Mouse (Mus musculus): ENCODE results near the gene Lpcat3.

The Lpcat3 gene

DNA sequence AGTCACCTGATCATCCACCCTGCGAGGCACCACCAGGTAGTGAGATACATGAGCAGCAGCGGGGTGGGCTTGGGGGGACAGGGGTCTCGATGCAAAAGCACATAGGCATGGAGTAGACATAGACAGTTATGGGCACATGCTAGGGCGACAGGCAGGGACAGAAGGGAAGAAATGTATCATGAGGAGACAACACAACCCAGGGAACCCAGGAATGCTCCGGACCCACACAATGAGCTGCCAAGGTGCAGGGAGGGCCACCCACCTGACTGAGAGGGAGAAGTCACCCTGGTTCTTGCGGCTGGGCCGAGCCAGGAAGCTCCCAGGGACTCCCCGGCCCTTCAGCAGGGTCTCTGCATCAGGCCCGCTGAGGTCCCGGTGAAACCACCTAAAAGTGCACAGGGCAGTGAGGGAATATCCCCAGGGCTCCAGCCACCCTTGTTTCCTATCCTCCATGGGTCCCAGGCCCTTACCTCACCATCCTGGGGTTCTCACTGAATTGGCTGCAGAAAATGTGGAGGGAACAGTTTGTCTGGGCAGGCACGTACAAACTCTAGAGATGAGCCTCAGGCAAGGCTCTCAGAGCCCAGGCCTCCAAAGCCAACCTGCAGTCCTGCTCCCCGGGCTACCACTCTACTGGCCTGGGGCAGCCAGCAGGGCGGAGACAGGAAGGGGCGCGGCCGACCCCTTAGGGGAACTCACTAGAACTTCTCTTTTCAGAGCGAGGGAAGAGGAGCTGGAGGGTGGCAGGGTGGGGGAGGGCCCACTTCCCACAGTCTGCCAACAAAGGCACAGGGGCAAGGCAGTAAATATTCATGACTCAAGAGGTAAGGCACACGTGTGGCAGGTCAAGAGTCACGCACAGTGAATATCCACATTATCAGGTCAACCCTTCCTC is 69.9 kb downstream of the Lpcat3 start:
- ChIA-PET POLR2A (interaction anchor here (0.5 to 23.3 kb wide), 31 partner anchors 8 to 459 kb away, joined by 3 to 686 read pairs (median 4); partner anchors contain the start of genes Grcc10 (in 4 of the 4), Emg1 (in 3 of the 4), Phb2 (in 3 of the 4) and Atn1 (in 2 of the 4)), CTCF (interaction anchor here in 3 of 4 experiments (0.5 to 2.4 kb wide), 10 partner anchors 12 to 220 kb away, joined by 3 to 10 read pairs (median 4); no protein-coding TSS in a partner anchor)

DNA sequence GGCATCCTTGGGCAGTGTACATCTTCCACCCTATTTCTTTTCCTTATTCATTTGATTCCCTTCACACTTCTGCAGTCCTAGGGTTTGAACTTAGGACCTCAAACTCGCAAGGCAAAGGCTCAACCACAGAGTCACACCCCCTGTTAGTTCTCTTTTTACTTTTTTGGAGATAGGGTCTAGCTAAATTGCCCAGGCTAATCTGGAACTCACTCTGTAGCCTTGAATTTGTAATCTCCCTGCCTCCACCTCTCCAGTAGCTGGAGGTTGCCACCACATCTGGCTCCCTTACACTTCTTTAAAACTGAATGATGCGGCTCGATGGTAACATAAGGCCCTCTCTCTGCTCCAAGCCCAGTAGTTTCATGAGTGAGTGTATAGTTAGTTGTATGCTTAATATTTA is 71.6 kb downstream of the Lpcat3 start:
- CTCF ChIA-PET: interaction anchor here in 1 of 4 experiments (1.1 kb wide), 1 partner anchor 11 kb away, joined by 3 read pairs; no protein-coding TSS in a partner anchor
- POLR2A ChIA-PET: interaction anchor here in 2 of 4 experiments (0.6 to 23.3 kb wide), 6 partner anchors 10 to 254 kb away, joined by 3 to 686 read pairs (median 28); partner anchors contain the start of genes Atn1 (in 1 of the 2), Emg1 (in 1 of the 2), Eno2 (in 1 of the 2) and Gm45234 (in 1 of the 2)

DNA sequence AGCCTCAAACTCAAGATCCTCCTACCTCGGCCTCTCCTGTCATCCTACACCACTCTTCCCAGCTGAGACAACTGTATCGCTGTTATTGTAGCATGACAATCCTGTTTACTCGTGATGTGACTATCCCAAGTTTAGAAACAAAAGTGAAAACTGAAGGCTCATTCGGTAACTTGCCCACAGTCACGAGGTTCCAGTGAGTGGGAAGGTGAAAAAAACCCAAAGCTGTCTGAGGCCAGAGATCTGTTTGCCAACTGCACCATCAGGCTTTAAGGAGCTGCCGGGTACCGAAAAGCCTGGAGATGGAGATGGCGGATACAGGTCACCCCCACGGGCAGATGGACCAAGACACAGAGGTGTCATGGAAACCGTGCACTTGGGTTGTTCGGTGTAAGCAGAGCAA is 74.2 kb downstream of the Lpcat3 start:
- POLR2A ChIA-PET: interaction anchor here in 3 of 4 experiments (0.8 to 23.3 kb wide), 7 partner anchors 7 to 69 kb away, joined by 3 to 686 read pairs (median 246); partner anchors contain the start of genes Emg1 (in 3 of the 3), Phb2 (in 3 of the 3), Atn1 (in 2 of the 3) and Gm45234 (in 2 of the 3)

DNA sequence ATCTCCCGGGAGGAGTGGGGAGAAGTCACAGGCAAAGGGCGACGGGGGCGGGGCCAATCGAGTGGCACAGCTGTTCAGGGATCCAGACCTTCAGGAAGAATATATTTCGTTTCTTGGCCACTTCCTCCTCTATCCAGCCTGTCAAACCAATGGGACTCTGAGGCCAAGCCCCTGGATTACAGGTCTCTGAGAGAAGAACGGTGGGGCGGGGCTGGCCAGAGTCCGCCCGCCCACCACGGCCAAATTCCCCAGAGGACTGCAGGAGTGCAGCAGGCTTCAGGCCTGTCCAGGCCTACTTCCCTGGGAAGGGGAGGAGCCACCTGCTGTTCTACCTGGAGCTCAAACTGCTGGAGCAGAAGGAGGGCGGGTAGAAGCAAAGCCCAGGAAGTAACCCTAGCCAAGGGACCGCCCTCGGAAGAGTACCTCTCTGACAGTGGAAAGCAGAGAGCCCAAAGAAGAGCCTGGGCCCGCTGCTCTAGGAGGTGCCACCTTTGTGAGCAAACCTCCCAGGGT is 75.7 kb downstream of the Lpcat3 start, which contains the start of gene Ptpn6:
Gene Ptpn6 (minus strand): TSS at position 204 of the 513 bp plus-strand sequence.
- CTCF ChIA-PET: interaction anchor here in 3 of 4 experiments (0.9 to 2.1 kb wide), 13 partner anchors 19 to 265 kb away, joined by 3 to 11 read pairs (median 4); partner anchors contain the start of genes Emg1 (in 1 of the 3), Lpcat3 (in 1 of the 3) and Phb2 (in 1 of the 3)
- POLR2A ChIA-PET: interaction anchor here (0.5 to 23.3 kb wide), 57 partner anchors 8 to 453 kb away, joined by 3 to 686 read pairs (median 5); partner anchors contain the start of genes Emg1 (in 3 of the 4), Phb2 (in 3 of the 4), Atn1 (in 2 of the 4) and Cdca3 (in 2 of the 4)

More for the DNA sequence above, 74.2 kb downstream of the Lpcat3 start:
- CTCF ChIA-PET: interaction anchor here in 1 of 4 experiments (0.8 kb wide), 1 partner anchor 34 kb away, joined by 3 read pairs; no protein-coding TSS in a partner anchor

DNA sequence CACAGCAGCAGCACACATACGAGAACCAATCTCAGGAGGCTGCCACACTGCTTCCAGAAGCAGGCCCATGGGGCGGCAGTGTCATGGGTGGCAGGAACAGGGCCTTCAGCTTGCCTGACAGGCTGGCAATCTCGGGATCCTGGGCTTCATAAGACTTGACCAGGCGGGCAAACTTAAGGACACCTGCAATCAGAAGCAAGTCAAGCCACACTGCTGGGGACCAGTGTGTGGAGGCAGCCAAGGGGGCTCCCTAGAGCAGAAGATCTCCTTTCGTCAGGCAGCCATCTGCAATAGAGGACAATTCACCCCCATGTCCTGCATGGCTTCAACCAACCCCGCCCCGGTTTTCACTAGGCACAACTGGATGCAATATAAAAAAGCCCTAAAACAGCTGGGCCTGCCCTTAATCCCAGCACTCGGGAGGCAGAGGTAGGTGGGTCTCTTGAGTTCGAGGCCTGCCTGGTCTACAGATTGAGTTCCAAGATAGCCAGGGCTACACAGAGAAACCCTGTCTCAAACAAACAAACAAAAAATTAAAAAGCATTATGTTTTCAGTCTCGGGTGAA is 76.5 kb downstream of the Lpcat3 start:
- ChIA-PET POLR2A (interaction anchor here (0.5 to 23.3 kb wide), 56 partner anchors 8 to 452 kb away, joined by 3 to 686 read pairs (median 6); partner anchors contain the start of genes Emg1 (in 3 of the 4), Phb2 (in 3 of the 4), Atn1 (in 2 of the 4) and Eno2 (in 2 of the 4)), CTCF (interaction anchor here in 3 of 4 experiments (1.0 to 2.1 kb wide), 11 partner anchors 20 to 266 kb away, joined by 3 to 11 read pairs (median 4); partner anchors contain the start of gene Lpcat3 (in 1 of the 3))

DNA sequence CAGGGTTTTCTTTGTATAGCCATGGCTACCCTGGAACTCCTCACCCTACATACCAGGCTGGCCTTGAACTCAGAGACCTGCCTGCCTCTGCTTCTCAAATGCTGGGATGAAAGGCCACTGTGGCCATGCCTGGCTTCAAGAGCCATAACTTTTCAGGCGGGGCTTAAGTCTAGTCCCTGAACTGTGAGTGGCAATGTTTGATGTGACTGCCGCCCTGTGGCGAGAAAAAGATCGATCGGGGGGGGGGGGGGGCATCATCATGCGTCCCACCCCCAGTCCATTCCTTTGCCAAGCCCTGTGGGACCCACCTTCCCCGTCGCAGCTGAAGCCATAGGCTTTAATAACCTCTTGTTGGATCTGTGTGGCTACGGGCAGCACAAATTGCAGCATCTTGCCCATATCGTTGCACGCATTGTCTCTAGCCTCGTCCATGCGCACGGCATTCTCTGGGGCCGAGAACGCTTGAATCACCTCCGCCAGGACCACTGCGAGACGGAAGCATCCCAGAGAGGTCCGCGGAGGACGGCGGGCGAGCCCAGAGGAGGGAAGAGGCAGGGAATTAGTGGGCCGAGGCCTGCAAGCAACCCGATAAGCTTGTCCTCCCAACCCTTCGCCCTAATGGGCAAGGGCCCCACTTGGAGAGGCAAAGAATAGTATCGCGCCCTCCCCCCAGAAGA is 77.5 kb downstream of the Lpcat3 start:
- CTCF ChIA-PET: interaction anchor here in 3 of 4 experiments (0.6 to 2.1 kb wide), 11 partner anchors 17 to 107 kb away, joined by 3 to 12 read pairs (median 5); no protein-coding TSS in a partner anchor

DNA sequence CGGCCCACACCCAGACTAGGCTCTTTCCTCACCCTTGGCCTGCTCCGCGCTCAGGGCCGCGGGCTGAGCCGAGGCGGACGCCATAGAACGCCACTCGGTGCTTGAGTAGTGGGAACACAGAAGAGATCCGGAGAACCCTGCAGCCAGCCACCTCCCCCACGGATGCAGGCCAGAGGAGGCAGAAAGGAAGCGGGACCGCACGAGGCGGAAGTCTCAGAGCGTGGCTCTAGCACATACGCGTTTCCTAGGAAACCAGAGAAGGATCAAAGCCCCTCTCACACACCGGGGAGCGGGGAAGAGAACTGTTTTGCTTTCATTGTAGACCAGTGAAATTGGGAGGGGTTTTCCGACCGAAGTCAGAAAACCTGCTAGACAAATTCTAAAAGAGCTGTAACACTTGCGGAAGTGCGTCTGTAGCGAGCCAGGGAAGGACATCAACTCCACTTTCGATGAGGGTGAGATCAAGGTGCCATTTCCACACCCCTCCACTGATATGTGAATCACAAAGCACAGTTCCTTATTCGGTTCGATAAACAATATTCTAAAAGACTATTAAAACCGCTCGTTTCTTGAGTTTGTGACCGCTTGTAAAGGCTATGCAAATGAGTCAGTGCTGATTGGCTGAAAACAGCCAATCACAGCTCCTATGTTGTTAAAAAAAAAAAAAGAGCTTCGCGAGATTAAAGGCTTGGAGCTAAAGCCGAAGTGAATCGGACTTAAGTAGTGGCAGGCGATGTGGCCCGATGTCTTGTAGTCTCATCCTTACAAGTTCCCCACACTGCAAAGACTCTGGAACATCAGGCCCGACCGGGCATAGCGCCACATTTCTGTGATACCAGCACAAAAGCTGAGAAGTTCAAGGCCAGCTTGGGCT is 78.3 kb downstream of the Lpcat3 start, which contains the start of gene Grcc10:
Gene Grcc10 (minus strand): TSS at position 487 of the 874 bp plus-strand sequence.
- POLR2A ChIA-PET: interaction anchor here (0.5 to 23.3 kb wide), 284 partner anchors 8 to 1866 kb away, joined by 3 to 686 read pairs (median 4); partner anchors contain the start of genes Atn1 (in 4 of the 4), C1rl (in 4 of the 4), Cdca3 (in 4 of the 4) and Emg1 (in 4 of the 4)

More for the DNA sequence above, 77.5 kb downstream of the Lpcat3 start:
- POLR2A ChIA-PET: interaction anchor here (0.5 to 23.3 kb wide), 160 partner anchors 8 to 1865 kb away, joined by 3 to 686 read pairs (median 7); partner anchors contain the start of genes Atn1 (in 4 of the 4), C1rl (in 4 of the 4), Cdca3 (in 4 of the 4) and Emg1 (in 4 of the 4)

DNA sequence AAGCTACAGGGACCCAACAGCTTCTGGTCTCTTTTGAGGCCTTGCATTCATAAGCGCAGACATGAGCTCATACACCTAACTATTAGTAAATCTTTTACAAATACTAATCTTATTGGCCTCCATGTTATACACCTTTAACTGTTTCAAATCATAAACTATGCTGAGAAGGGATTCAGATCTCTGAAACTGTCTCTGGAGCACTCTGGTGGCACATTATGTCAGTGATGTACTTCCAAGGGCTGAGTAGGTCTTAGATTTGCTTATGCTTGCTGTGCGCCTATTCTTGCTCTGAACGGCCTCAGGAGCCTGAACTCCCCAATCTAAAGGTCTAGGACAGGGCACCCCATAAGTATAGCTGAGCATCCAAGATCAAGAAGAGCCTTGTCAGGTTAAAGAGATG is 79.0 kb downstream of the Lpcat3 start:
- CTCF ChIA-PET: interaction anchor here (0.6 to 2.1 kb wide), 14 partner anchors 14 to 450 kb away, joined by 3 to 12 read pairs (median 4); partner anchors contain the start of genes Cdca3 (in 1 of the 4), Emg1 (in 1 of the 4), Gm45234 (in 1 of the 4) and Mrpl51 (in 1 of the 4)

More for the DNA sequence above, 78.3 kb downstream of the Lpcat3 start, which contains the start of gene Grcc10:
- CTCF ChIA-PET: interaction anchor here (0.6 to 2.1 kb wide), 19 partner anchors 15 to 450 kb away, joined by 3 to 12 read pairs (median 4); partner anchors contain the start of genes Cdca3 (in 1 of the 4), Emg1 (in 1 of the 4), Gm45234 (in 1 of the 4) and Lpcat3 (in 1 of the 4)

DNA sequence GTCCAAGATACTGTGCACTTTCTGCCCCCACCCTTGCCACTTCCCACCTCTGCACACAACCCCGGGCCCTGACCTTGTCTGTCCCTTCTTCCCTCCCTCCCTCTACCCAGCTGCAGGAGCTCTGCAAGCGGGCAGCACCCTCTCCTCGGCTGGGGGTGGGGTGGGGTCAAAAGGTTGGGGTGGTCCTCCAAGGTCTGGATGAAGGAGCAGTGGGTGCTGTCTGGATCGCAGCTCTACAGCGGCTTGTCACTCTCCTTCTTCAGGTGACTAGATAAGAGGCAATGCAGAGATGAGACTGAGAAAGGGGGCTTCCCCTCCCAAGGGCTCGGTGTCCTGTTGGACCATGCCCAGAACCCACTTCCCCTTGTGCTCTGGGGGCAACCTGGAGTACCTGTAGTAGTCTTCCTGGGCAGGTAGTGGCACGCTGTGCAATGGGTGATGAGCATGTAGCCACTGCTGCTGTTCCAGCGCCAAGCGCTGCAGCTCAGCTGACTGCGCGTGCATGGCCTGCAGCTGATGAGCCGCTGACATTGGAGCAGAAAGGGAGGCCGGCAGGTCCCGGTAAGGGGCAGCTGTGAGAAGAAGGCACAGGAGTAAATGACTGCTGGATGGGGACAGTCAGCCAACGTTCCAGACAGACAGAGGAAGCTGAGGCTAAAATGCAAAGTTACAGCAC is 80.2 kb downstream of the Lpcat3 start:
- ChIA-PET CTCF (interaction anchor here in 1 of 4 experiments (3.4 kb wide), 1 partner anchor 15 kb away, joined by 46 read pairs; the partner anchor contains the start of genes Atn1 and Gm45234), POLR2A (interaction anchor here (0.6 to 23.3 kb wide), 27 partner anchors 11 to 423 kb away, joined by 3 to 686 read pairs (median 6); partner anchors contain the start of genes Atn1 (in 3 of the 4), Gm45234 (in 3 of the 4), Cdca3 (in 2 of the 4) and Emg1 (in 2 of the 4))

More for the DNA sequence above, 79.0 kb downstream of the Lpcat3 start:
- POLR2A ChIA-PET: interaction anchor here (0.5 to 23.3 kb wide), 259 partner anchors 8 to 823 kb away, joined by 3 to 686 read pairs (median 5); partner anchors contain the start of genes Atn1 (in 4 of the 4), Emg1 (in 4 of the 4), Gm45234 (in 4 of the 4) and Phb2 (in 4 of the 4)

DNA sequence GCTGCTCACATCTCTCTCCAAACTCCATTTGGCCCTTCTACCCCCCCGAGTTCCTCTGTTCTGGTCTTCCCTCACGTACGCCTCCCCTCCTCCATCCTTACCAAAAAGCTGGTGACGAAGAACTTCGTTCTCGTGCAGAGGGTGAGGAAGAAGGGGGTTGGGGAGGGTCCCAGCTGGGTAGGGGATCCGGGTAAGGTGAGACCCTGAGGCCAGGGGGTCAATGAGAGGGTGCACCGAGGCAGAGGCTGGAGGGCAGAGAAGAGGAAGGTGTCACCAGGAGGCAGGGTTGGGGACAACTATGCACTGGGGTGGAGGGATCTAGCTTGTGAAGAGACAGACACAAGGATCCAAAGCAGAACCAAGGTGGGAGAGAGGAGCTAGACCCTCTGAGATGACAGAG is 80.8 kb downstream of the Lpcat3 start:
- CTCF ChIA-PET: interaction anchor here in 2 of 4 experiments (0.9 to 3.4 kb wide), 4 partner anchors 14 to 41 kb away, joined by 4 to 46 read pairs (median 8); partner anchors contain the start of genes Atn1 (in 1 of the 2) and Gm45234 (in 1 of the 2)
- POLR2A ChIA-PET: interaction anchor here (0.6 to 23.3 kb wide), 31 partner anchors 12 to 422 kb away, joined by 3 to 686 read pairs (median 6); partner anchors contain the start of genes Atn1 (in 3 of the 4), Gm45234 (in 3 of the 4), Cdca3 (in 2 of the 4) and Emg1 (in 2 of the 4)

DNA sequence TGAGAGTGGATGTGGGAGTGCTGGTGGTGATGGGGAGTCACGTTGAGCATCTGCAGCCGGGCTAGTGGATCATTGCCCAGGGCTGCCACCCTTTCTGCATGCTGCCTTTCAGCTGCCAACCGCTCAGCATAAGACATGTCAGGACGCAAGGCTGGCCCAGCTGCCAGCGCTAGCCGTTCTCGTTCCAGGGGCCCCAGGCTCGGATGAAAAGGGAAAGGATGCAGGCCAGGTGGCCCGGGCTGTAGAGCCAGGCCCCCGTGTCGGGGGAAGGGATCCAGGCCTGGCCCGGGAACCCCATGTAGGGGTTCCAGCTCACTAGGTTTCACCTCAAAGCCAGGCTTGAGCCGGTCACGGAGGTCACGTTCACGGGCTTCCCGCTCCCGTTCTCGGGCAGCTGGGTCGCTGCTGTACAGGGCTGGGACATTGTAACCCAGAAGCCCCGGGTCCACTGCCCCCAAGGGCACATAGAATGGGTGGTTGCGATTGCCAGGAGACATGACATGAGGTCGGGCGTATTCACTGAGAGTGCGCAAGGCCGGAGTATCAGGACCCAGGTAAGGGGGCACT is 82.0 kb downstream of the Lpcat3 start:
- POLR2A ChIA-PET: interaction anchor here (0.6 to 23.3 kb wide), 92 partner anchors 12 to 470 kb away, joined by 3 to 686 read pairs (median 4); partner anchors contain the start of genes Atn1 (in 3 of the 4), Cdca3 (in 3 of the 4), Emg1 (in 3 of the 4) and Gm45234 (in 3 of the 4)
- CTCF ChIA-PET: interaction anchor here (0.5 to 3.4 kb wide), 40 partner anchors 10 to 1960 kb away, joined by 3 to 46 read pairs (median 4); partner anchors contain the start of genes Gm45234 (in 3 of the 4), Emg1 (in 2 of the 4), Phb2 (in 2 of the 4) and Atn1 (in 1 of the 4)

DNA sequence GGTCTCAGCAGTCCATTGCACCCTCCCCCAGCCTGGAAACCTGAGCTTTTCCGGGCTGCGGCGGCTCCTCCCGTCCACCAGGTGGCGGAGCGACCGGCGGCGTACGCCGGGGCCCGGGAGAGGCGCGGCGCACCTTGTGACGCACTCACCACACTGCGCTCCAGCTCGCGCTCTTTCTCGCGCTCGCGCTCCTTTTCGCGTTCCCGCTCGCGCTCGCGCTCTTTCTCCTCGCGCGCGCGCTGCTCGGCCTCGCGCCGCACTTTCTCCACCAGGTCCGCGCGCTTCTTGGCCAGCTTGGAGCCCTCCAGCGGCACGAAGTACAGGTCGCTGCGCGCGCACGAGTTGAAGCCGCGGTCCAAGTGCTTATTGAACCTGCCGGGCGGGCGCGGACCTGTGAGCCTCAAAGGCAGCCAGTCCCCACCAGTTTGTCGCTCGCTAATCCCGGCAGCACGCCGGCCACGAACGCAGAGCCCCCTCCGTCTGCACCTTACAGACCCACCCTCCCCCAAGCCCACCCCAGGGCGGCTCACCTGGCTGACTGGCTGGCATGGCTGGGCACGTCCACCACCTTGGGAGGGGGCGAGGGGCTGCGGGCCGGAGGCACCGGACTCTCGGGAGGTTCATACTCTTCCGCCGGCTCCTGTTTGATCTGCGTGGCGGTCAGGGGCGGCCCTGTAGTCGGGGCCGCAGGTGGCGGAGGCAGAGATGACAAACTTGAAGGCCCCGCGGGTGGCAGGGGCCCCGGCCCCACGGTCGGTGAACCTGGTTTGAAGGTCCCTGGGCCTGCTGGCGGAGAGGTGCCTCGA is 82.9 kb downstream of the Lpcat3 start:
- POLR2A ChIA-PET: interaction anchor here (0.6 to 23.3 kb wide), 88 partner anchors 11 to 825 kb away, joined by 3 to 686 read pairs (median 4); partner anchors contain the start of genes Atn1 (in 3 of the 4), Cdca3 (in 3 of the 4), Emg1 (in 3 of the 4) and Gm45234 (in 3 of the 4)
- CTCF ChIA-PET: interaction anchor here (0.6 to 3.4 kb wide), 44 partner anchors 10 to 273 kb away, joined by 3 to 46 read pairs (median 4); partner anchors contain the start of genes Gm45234 (in 3 of the 4), Emg1 (in 2 of the 4), Phb2 (in 2 of the 4) and Atn1 (in 1 of the 4)
